Mouse (Mus musculus): Measurements from ENCODE around the gene Gps2. TPM values are rescaled to one million over a fixed set of nuclear protein-coding genes. Genes with fewer than 3 reads are reported as not detected.

The Gps2 gene
- polyA plus RNA-seq, 1 experiment from 2014 or later, result 63.0 TPM

GRCm38 (mm10) chr11:69934169-69934568, 20.5 kb downstream of the Gps2 start:
- ATAC-seq (replicated peaks; ENCODE audit: low FRiP score, low read depth), result 0 out of 2 replicates have a peak, but pooled peaks have one; percentile 12
- H3K4me2 ChIP-seq (ENCODE audit: low read length), result peak overlapping the region; percentile 42
- H3K9me3 ChIP-seq (replicated peaks; ENCODE audit: low read length), result no peaks in the 10 kb centered on the region
- under 1% methylated on average over 18 of the region's 18 CpGs for WGBS
- peaks cover 24% of the 10 kb centered on the region for H3K4me1 ChIP-seq (replicated peaks; ENCODE audit: insufficient read depth, low read length)
- no peak overlapping the region; the same call in 1 of the 2 replicates for H3K4me3 ChIP-seq (replicated peaks; ENCODE audit: low read depth, low read length)
- H3K27me3 ChIP-seq (ENCODE audit: insufficient read depth, low read length), result no peaks in the 10 kb centered on the region; the same call in 1 of the 2 replicates
- no peaks in the 10 kb centered on the region for H3K36me3 ChIP-seq (ENCODE audit: insufficient read depth, low read length)
- DNase-seq (ENCODE audit: low spot score), result peak; percentile 96
- H3K27ac ChIP-seq, result no peak overlapping the region
- peak; percentile 98 for TF ChIP-seq CTCF (IDR thresholded peaks at IDR 0.05; ENCODE audit: low read depth)
- H3K9ac ChIP-seq (ENCODE audit: low read depth, low read length), result no peak overlapping the region; the same call in 1 of the 2 replicates

- H3K4me2 ChIP-seq (ENCODE audit: low read length), result peak overlapping the region; percentile 42
- 17% methylated on average over 6 of the region's 6 CpGs for WGBS
- H3K4me3 ChIP-seq (replicated peaks; ENCODE audit: low read depth, low read length), result 0 out of 2 replicates have a peak overlapping the region, but pooled peaks have one; percentile 47
- H3K4me1 ChIP-seq (replicated peaks; ENCODE audit: insufficient read depth, low read length), result peaks cover 24% of the 10 kb centered on the region
- H3K9ac ChIP-seq (ENCODE audit: low read depth, low read length), result no peak overlapping the region
- H3K27me3 ChIP-seq (ENCODE audit: insufficient read depth, low read length), result no peaks in the 10 kb centered on the region; the same call in 1 of the 2 replicates
- H3K9me3 ChIP-seq (replicated peaks; ENCODE audit: low read length), result no peaks in the 10 kb centered on the region
- DNase-seq (ENCODE audit: low spot score) (no peak), ATAC-seq (replicated peaks; ENCODE audit: low FRiP score, low read depth) (no peak)
- H3K36me3 ChIP-seq (ENCODE audit: insufficient read depth, low read length), result no peaks in the 10 kb centered on the region
- no peak for TF ChIP-seq CTCF (IDR thresholded peaks at IDR 0.05; ENCODE audit: low read depth)
- 0 out of 2 replicates have a peak overlapping the region, but pooled peaks have one; percentile 6 for H3K27ac ChIP-seq
These were observed 21.0 kb downstream of the Gps2 start for GRCm38 (mm10) chr11:69934681-69935080.

- Histone ChIP-seq H3K36me3 (ENCODE audit: insufficient read depth, low read length) (no peaks in the 10 kb centered on the region), H3K9me3 (replicated peaks; ENCODE audit: low read length) (no peaks in the 10 kb centered on the region), H3K27me3 (ENCODE audit: insufficient read depth, low read length) (no peaks in the 10 kb centered on the region; the same call in 1 of the 2 replicates), H3K4me3 (replicated peaks; ENCODE audit: low read depth, low read length) (peak within 1 kb of the TSS; percentile 47), H3K4me1 (replicated peaks; ENCODE audit: insufficient read depth, low read length) (peaks cover 24% of the 10 kb centered on the region), H3K4me2 (ENCODE audit: low read length) (peak within 1 kb of the TSS; percentile 99), H3K27ac (peak within 1 kb of the TSS; percentile 80), H3K9ac (ENCODE audit: low read depth, low read length) (peak within 1 kb of the TSS; percentile 68)
- TF ChIP-seq CTCF (IDR thresholded peaks at IDR 0.05; ENCODE audit: low read depth), result peak; percentile 26; the same call in 1 of the 2 replicates
- DNase-seq (ENCODE audit: low spot score) (peak; percentile 89), ATAC-seq (replicated peaks; ENCODE audit: low FRiP score, low read depth) (peak; percentile 84)
- WGBS, result 3% methylated on average over 55 of the region's 62 CpGs
These were observed 21.6 kb downstream of the Gps2 start, which contains the start of gene Ybx2 for GRCm38 (mm10) chr11:69935137-69935879. Gene Ybx2, plus strand, starts transcription at chr11:69935796.

DNA sequence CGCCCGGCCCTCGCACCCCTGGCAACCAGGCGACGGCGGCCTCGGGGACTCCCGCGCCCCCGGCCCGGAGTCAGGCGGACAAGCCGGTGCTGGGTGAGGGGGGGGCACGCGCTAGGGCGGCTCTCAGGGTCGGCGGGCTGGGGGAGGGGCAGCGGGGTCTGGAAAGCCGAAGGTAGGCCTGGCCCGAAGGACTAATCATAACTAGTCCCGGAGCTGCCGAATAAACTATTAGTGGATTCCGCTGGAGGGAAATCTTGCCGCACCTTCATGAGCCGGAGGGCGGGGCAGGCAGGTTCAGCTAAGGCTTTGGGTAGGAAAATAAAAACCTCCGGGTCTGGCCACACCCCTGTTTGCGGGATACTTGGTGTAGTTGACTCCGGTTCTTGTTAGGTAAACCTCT, 22.5 kb downstream of the Gps2 start:
- Histone ChIP-seq H3K36me3 (ENCODE audit: insufficient read depth, low read length) (no peaks in the 10 kb centered on the region), H3K9ac (ENCODE audit: low read depth, low read length) (peak overlapping the region; percentile 68), H3K4me2 (ENCODE audit: low read length) (peak overlapping the region; percentile 99), H3K9me3 (replicated peaks; ENCODE audit: low read length) (no peaks in the 10 kb centered on the region), H3K27me3 (ENCODE audit: insufficient read depth, low read length) (no peaks in the 10 kb centered on the region; the same call in 1 of the 2 replicates), H3K4me3 (replicated peaks; ENCODE audit: low read depth, low read length) (peak overlapping the region; percentile 47), H3K27ac (peak overlapping the region; percentile 80), H3K4me1 (replicated peaks; ENCODE audit: insufficient read depth, low read length) (peaks cover 24% of the 10 kb centered on the region)
- no peak for TF ChIP-seq CTCF (IDR thresholded peaks at IDR 0.05; ENCODE audit: low read depth)
- under 1% methylated on average over 30 of the region's 30 CpGs for WGBS
- DNase-seq (ENCODE audit: low spot score) (peak; percentile 48), ATAC-seq (replicated peaks; ENCODE audit: low FRiP score, low read depth) (0 out of 2 replicates have a peak, but pooled peaks have one; percentile 8)

DNA sequence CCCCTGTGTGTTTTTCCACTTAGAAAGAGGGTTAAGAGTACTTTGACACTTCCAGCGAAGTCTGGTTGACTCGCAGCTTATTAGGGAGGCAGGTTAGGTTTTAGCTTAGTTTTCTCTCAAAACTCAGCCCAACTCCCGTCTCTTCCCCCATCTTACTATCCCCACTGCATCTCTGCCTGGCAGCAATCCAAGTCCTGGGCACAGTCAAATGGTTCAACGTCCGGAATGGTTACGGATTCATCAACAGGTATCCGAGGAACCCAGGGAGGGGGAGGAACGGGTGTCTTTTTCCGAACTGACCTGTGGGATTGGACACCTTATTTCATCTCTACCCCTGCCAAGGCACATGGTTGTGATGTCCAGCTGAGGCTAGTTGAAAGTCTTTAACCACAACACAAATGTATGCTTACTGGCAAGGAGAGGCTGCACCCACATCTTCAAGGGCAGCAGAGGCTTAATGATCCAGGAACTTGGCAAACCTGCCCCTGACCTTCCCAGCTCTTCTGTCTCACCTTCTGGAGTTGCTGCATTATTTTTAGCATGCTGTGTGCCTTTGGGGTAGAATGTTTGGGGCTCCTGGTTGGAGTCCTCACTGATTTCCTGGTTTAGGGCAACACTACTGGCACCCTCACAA, 23.1 kb downstream of the Gps2 start:
- peak overlapping the region; percentile 99 for H3K4me2 ChIP-seq (ENCODE audit: low read length)
- TF ChIP-seq CTCF (IDR thresholded peaks at IDR 0.05; ENCODE audit: low read depth), result no peak
- H3K4me3 ChIP-seq (replicated peaks; ENCODE audit: low read depth, low read length), result peak overlapping the region; percentile 47; the same call in 1 of the 2 replicates
- ATAC-seq (replicated peaks; ENCODE audit: low FRiP score, low read depth), result no peak
- no peak for DNase-seq (ENCODE audit: low spot score)
- H3K27me3 ChIP-seq (ENCODE audit: insufficient read depth, low read length), result no peaks in the 10 kb centered on the region; the same call in 1 of the 2 replicates
- no peaks in the 10 kb centered on the region for H3K9me3 ChIP-seq (replicated peaks; ENCODE audit: low read length)
- H3K4me1 ChIP-seq (replicated peaks; ENCODE audit: insufficient read depth, low read length), result peaks cover 24% of the 10 kb centered on the region
- 26% methylated on average over 9 of the region's 9 CpGs for WGBS
- peak overlapping the region; percentile 68; the same call in 1 of the 2 replicates for H3K9ac ChIP-seq (ENCODE audit: low read depth, low read length)
- peak overlapping the region; percentile 80 for H3K27ac ChIP-seq
- H3K36me3 ChIP-seq (ENCODE audit: insufficient read depth, low read length), result no peaks in the 10 kb centered on the region

GRCm38 (mm10) chr11:69937385-69937784, 23.7 kb downstream of the Gps2 start:
- Histone ChIP-seq H3K4me1 (replicated peaks; ENCODE audit: insufficient read depth, low read length) (peaks cover 24% of the 10 kb centered on the region), H3K9me3 (replicated peaks; ENCODE audit: low read length) (no peaks in the 10 kb centered on the region), H3K4me2 (ENCODE audit: low read length) (no peak overlapping the region), H3K27ac (peak overlapping the region; percentile 80), H3K27me3 (ENCODE audit: insufficient read depth, low read length) (no peaks in the 10 kb centered on the region; the same call in 1 of the 2 replicates), H3K36me3 (ENCODE audit: insufficient read depth, low read length) (no peaks in the 10 kb centered on the region), H3K9ac (ENCODE audit: low read depth, low read length) (no peak overlapping the region), H3K4me3 (replicated peaks; ENCODE audit: low read depth, low read length) (no peak overlapping the region)
- TF ChIP-seq CTCF (IDR thresholded peaks at IDR 0.05; ENCODE audit: low read depth), result no peak
- ATAC-seq (replicated peaks; ENCODE audit: low FRiP score, low read depth) (no peak), DNase-seq (ENCODE audit: low spot score) (no peak)
- 24% methylated on average over 4 of the region's 4 CpGs for WGBS
